Mouse (Mus musculus) liver, embryonic 14.5 days (tissue): ENCODE measurements at regions not wholly inside any gene's neighbourhood (a gene's known extent, or its start where the extent isn't known, plus 50 kb on each side); places are given as distances from the start of the nearest gene placed in this dataset.

Experiments
- ATAC-seq: fragments of 200-750 bp; cut with Nextera tagmentation; 2 replicates; pipeline ENCODE4 v1.8.0; 2017; ENCODE audit warnings: moderate number of reproducible peaks, mild to moderate bottlenecking, moderate library complexity; ENCODE audit not compliant: insufficient read depth
- DNase-seq, 3 experiments: peaks; one replicate each; pipeline ENCODE4 v3.0.0-alpha.2; 2012 to 2013; ENCODE audit warnings: low read depth in 3 of 3, low spot score in 3 of 3
- H3K27ac ChIP-seq: fragments of 300-500 bp; sonication (generic); 2 replicates; pipeline ENCODE4 v1.5.1; 2014; ENCODE audit warnings: moderate library complexity, mild to moderate bottlenecking, control low read depth, inconsistent platforms
- H3K27me3 ChIP-seq: fragments of 300-500 bp; sonication (generic); 2 replicates; pipeline ENCODE4 v1.6.1; 2014; ENCODE audit warnings: mild to moderate bottlenecking, low read length, moderate library complexity; ENCODE audit not compliant: control insufficient read depth, insufficient read depth
- H3K36me3 ChIP-seq: fragments of 300-500 bp; sonication (generic); replicated peaks from 2 replicates; pipeline ENCODE4 v1.6.1; 2014; ENCODE audit warnings: low read depth; ENCODE audit not compliant: control insufficient read depth, insufficient read depth
- H3K4me1 ChIP-seq, 2 experiments: fragments of 200-500 bp in 1 of 2; fragments of 300-500 bp in 1 of 2; sonication (generic) in 1 of 2; replicated peaks; 2 replicates each; pipeline ENCODE4 v1.6.1; 2012 to 2014; ENCODE audit warnings: antibody characterized with exemption in 1 of 2, inconsistent platforms in 1 of 2, low read length in 1 of 2; ENCODE audit not compliant: control insufficient read depth in 2 of 2, insufficient read depth in 2 of 2
- H3K4me2 ChIP-seq: fragments of 300-500 bp; sonication (generic); 2 replicates; pipeline ENCODE4 v1.6.1; 2014; ENCODE audit warnings: low read depth, mild to moderate bottlenecking, control low read depth, moderate library complexity
- H3K4me3 ChIP-seq, 2 experiments: fragments of 200-500 bp in 1 of 2; fragments of 300-500 bp in 1 of 2; sonication (generic) in 1 of 2; 2 replicates each; pipeline ENCODE4 v1.5.1; 2012 to 2014; ENCODE audit warnings: low read depth in 2 of 2, low read length in 2 of 2, mild to moderate bottlenecking in 2 of 2, control low read depth in 1 of 2, inconsistent platforms in 1 of 2, moderate library complexity in 1 of 2; ENCODE audit not compliant: insufficient read depth in 1 of 2
- H3K9ac ChIP-seq: fragments of 300-500 bp; sonication (generic); replicated peaks from 2 replicates; pipeline ENCODE4 v1.6.1; 2014; ENCODE audit warnings: mild to moderate bottlenecking, control low read depth, moderate library complexity
- H3K9me3 ChIP-seq: fragments of 300-500 bp; sonication (generic); 2 replicates; pipeline ENCODE4 v1.6.1; 2016; ENCODE audit warnings: low read length, mixed read lengths; ENCODE audit not compliant: control insufficient read depth
- CTCF ChIP-seq: IDR thresholded peaks from 2 replicates; pipeline ENCODE4 v1.5.1; 2016; ENCODE audit warnings: antibody characterized with exemption, low read depth, control low read depth
- EP300 ChIP-seq: IDR thresholded peaks from 2 replicates; pipeline ENCODE4 v1.6.1; 2016; ENCODE audit warnings: antibody characterized with exemption, low read depth
- WGBS: fragments of 180-500 bp; shearing (Covaris S2); extraction: QIAGEN DNeasy Blood & Tissue Kit; methylation state at CpG from one replicate; pipeline ENCODE4 v1.1.7; 2014; ENCODE audit not compliant: insufficient replicate concordance; 5-methylcytosine and 5-hydroxymethylcytosine counted together

DNA sequence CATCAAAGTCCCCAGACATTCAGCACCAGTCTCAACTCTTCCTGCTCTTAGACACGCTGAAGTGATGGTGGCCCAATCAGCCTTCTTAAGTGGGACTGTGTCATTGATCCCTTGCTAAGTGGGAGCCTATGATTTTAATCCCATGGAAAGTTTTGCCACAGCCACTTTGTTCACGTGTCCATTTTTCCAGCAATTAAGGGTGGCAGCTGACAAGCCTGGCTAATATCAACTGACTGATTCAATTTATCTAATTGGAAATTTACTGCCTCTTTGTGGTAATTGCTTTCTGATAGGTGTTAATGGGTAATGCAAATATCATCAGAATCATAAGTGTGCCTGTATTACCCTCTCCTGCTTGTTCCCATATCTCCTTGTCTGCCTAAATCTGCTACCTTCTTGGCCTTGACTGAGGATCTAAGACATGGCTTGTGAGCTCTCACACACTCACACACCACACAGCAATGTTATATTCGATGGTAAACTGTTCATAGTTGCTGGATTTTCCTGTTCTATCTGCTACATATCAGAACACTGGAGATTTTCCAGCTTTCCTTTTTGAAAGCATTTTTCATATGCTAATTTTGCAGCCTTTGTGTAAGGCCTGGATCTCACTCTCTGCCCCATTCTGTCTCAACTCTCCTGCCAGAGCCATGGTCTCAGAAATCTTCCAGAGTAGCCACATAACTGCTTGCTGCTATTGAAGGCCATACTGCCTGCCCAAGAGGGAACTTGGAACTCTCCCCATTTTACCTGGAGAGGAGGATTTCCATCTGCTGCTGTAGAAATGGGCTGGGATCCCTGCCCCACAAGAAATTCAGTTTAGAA lies 2785.4 kb upstream of the 5930422O12Rik start:
- ATAC-seq: no peak
- TF ChIP-seq EP300: no peak
- no peak for TF ChIP-seq CTCF
- Histone ChIP-seq H3K4me2 (no peak overlapping the region), H3K9ac (no peak overlapping the region), H3K9me3 (no peaks in the 10 kb centered on the region), H3K36me3 (no peaks in the 10 kb centered on the region), H3K27ac (no peak overlapping the region), H3K27me3 (no peaks in the 10 kb centered on the region), H3K4me3 (no peak overlapping the region), H3K4me1 (no peaks in the 10 kb centered on the region)
- no peak for DNase-seq
- 40% methylated on average over 3 of the region's 3 CpGs for whole genome bisulfite sequencing

DNA sequence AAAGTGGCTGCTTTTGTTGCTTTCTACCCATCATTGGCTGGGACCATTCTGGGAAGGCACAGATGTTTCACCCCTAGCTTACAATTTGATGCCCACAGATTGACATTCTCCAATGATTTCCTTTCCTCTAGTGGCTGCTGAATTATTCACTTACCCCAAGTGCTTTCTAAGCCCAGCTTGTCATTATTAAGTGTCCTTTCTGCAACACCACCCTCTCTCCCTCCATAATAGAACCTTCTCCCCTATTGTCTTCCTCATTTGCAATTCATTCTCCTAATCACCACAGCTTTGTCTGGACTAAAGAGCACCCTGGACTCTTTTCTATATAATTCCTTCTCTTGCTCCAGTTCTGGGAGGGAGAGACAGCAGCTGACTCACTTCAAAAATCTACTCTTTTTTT lies 2780.0 kb upstream of the 5930422O12Rik start:
- Histone ChIP-seq H3K4me2 (no peak overlapping the region), H3K9ac (no peak overlapping the region), H3K4me1 (no peaks in the 10 kb centered on the region), H3K27me3 (no peaks in the 10 kb centered on the region), H3K27ac (no peak overlapping the region), H3K9me3 (no peaks in the 10 kb centered on the region), H3K4me3 (no peak overlapping the region), H3K36me3 (no peaks in the 10 kb centered on the region)
- TF ChIP-seq CTCF: no peak
- no peak for TF ChIP-seq EP300
- DNase-seq (no peak), ATAC-seq (no peak)

DNA sequence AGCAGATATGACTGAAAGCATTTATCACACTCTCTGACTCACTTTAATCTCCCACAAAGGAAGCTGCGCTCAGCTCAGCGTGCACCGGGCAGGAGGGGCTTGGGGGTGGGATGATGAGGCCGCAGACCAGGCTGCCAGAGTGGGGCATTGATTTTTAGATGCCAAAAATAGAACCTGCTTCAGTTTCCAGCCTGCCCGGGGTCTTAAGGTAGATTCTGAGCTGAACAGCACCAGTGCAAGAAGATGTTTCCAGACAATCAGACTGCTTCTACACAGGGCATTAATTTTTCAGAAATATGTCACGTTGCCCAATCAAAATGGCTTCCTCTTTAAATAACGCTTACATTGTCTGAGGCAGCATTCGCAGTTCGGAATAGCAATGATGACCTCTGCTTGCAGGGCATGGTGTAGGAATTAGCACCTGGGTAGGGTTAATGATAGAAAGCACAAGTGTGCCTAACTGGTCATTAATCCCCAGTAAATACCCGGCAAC lies 2772.7 kb upstream of the 5930422O12Rik start:
- ATAC-seq: no peak
- H3K4me1 ChIP-seq: no peaks in the 10 kb centered on the region
- H3K9ac ChIP-seq: no peak overlapping the region
- no peaks in the 10 kb centered on the region for H3K36me3 ChIP-seq
- no peak overlapping the region for H3K4me2 ChIP-seq
- DNase-seq: no peak
- H3K4me3 ChIP-seq: no peak overlapping the region
- H3K27ac ChIP-seq: no peak overlapping the region
- TF ChIP-seq CTCF (no peak), EP300 (no peak)
- no peaks in the 10 kb centered on the region for H3K9me3 ChIP-seq
- 58% methylated on average over 10 of the region's 10 CpGs for WGBS
- H3K27me3 ChIP-seq: no peaks in the 10 kb centered on the region

DNA sequence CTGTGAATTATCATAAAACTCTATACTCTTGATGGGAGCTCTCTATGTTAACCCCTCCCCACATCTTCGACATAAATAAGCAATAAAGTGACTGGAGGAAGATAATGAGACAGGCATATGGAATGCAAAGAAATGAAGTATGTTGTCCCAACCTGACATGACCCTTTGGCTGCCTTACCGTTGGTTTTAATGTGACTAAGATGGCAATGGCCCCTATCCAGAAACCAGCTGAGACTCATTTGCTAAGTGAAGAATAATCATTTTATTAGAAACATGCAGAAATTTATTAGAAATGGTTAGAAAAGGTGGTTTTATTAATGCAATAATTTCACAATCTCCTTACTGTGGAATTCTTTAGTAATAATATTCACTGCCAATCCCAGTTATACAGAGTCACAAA lies 2767.2 kb upstream of the 5930422O12Rik start:
- 49% methylated on average over 2 of the region's 2 CpGs for WGBS
- Histone ChIP-seq H3K9me3 (no peaks in the 10 kb centered on the region), H3K9ac (no peak overlapping the region), H3K27ac (no peak overlapping the region), H3K4me1 (no peaks in the 10 kb centered on the region), H3K27me3 (no peaks in the 10 kb centered on the region), H3K36me3 (no peaks in the 10 kb centered on the region), H3K4me3 (no peak overlapping the region), H3K4me2 (no peak overlapping the region)
- ATAC-seq (no peak), DNase-seq (no peak)
- TF ChIP-seq EP300 (no peak), CTCF (no peak)

DNA sequence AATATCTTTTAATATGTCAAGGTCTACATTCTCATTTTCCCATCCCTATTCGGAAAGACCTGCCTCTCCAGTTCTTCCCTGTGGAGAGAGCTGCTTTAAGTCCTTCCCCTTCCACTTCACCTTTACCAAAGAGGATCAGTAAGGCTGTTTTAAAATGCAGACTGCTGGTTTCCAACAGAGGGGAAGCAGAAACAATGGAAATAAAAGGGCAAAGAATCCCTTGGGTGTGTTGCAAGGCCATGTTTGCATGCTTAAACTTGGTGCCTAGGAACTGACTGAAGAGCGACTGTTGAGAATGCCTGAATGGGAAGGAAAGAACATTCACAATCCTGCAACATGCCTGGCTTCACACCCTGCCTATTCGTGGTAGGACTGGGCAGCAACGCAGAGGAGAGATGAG lies 2759.1 kb upstream of the 5930422O12Rik start:
- Histone ChIP-seq H3K36me3 (no peaks in the 10 kb centered on the region), H3K4me3 (no peak overlapping the region), H3K4me1 (no peaks in the 10 kb centered on the region), H3K9me3 (no peaks in the 10 kb centered on the region), H3K9ac (no peak overlapping the region), H3K27me3 (no peaks in the 10 kb centered on the region), H3K4me2 (no peak overlapping the region), H3K27ac (no peak overlapping the region)
- DNase-seq (no peak), ATAC-seq (no peak)
- 56% methylated on average over 4 of the region's 4 CpGs for WGBS
- TF ChIP-seq EP300 (no peak), CTCF (no peak)
